Mouse (Mus musculus) right cerebral cortex, postnatal 4 days (tissue): ENCODE measurements around the gene Gm27179.
"Not testable (repeated sequence)": the region's sequence is repeated elsewhere in the genome, so short reads cannot be mapped to it uniquely, and the experiment has no call there.

Experiments
- DNase-seq: peaks from one replicate; pipeline ENCODE4 v3.0.0-alpha.2; 2022

Gm27179 gene

DNA sequence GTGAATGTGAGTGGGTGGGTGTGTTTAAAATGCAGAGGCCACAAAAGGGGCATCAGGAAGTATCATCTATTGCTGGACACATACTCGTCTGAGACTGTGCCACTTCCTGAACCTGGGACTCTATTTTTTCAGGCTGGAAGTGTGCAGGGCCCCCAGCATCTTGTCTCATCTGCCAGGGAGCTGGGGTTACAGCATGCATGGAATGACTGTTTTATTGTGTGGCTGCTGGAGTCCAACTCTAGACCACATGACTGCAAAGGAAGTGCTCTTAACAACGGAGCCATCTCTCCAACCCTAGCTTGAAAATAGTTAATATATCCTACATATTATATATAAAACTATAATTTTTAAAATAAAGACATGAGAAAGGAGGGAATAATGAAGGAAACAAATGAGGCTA lies 39.0 kb downstream of the Gm27179 start:
- not testable (repeated sequence) for DNase-seq

DNA sequence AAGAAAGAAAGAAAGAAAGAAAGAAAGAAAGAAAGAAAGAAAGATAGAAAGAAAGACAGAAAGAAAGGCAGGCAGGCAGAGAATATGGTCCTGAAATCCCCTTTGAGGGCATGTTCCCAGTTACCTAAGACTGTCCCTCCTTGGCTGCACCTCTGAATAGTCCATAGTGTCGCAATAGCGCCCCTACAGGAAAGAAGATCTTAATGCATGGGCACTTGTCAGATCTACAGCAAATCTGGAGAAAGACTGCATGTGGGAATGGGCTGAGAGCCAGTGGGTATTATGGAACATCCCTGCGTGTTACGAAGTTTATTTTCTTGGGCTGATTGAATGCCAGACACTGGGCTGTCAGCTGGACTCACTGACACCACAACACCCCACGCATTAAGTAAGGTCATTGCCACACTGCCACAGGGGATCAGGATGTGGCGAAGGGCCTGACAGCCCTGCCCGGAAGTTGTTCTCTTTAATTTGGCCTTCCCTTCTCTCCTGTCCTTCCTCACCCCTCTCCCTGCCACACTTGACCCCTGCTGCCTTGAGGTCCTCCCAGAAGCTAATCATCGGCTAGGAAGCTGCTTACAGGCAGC lies 42.1 kb downstream of the Gm27179 start:
- not testable (repeated sequence) for DNase-seq

DNA sequence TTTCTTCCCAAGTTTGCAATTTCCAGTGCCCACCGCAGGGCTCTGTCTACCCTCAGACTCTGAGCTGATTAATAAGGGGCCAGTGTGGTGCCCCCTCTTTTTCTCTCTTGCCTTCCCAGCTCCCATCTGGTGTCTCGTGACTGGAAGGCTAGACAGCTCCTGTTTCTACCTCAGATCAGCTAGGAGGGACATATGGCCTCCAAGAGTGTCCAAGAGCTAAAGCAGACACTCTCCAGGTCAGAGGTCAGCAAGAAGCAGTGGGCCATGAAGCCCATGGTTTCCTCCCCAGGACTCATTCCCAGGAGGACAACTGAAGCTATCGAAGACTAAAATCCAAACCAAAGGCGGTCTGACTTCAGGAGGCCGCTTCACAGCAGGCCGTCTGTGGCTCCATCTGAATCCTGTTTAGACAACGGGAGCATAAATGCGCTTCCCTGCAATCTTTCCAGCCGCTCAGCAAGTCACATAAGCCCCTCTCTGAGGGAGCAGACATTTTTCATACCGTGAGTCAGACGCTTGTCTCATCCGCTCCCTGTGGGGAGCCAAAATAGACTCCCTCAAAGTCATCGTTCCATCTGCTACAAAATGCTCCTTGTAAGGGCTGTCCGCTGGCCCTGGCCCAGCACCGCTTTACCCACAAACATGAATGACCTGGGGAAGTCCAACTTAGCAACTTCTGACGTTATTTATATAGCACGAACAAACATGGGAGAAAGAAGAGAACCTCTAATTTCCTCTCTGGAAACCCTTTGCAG lies 44.6 kb downstream of the Gm27179 start:
- not testable (repeated sequence) for DNase-seq

DNA sequence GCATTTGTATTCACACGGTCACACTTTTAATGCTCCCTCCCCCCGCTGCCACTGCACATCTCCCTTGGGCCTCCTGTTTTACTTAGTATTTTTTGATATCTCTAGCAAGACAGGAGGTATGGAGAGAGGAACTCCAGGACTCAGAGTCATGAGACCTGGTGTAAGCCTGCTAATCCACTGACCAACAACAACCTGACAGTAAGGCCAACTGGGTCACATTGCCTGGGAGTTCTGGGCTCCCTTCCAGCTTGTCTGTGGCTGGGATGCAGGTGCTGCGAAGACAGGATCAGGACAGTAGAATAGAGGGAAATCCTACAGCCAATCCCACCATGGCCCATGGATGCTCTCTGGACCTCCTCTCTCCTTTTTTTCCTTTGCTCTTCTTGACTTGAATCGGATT lies 47.9 kb downstream of the Gm27179 start:
- not testable (repeated sequence) for DNase-seq
